Mouse (Mus musculus): Measurements from ENCODE around the gene Tex14. TPM values are rescaled to one million over a fixed set of nuclear protein-coding genes. Genes with fewer than 3 reads are reported as not detected.

Tex14 gene
- total and polyA plus RNA-seq, 2 experiments from 2014 or later = 0.23 to 0.81 TPM

DNA sequence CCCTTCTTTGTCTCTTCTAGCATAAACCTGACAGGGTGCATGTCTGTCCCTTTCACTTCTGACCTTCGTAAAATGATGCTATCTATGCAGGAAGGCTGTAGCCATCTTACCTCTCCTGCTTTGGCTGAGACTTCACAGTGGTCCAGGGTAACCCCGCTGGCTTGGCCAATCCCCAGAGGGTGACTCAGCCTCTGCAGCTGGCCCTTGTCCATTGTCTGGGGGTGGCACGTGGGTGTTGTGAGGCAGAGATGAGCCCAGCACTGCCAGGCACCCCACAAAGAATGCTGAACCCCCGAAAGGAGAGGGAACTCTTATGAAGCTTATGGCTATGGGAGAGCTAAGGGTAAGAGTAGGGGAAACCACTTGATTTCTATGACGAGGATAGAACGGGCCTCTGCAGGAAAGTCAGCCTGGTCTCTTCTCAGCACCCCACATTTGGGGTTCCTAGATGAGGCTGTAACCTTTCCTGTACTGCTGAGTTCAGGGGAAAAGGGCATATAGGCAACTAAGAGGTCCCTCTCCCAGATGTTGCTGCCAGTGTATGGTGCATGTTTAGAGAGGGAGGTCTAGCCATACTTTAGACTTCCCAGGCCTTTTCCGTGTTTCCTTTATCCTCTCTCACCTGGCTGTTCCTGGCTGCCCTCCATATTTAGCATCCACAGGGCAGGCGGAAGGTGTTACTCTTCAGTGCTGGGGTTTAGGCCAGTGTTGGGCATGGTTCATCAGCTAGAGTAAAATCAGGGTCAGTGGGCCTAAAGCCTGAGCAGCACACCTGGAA, 177.3 kb downstream of the Tex14 start:
- no peak for DNase-seq
- Histone ChIP-seq H3K36me3 (ENCODE audit: insufficient read depth) (no peaks in the 10 kb centered on the region), H3K4me2 (ENCODE audit: low read depth) (no peak overlapping the region), H3K4me1 (ENCODE audit: insufficient read depth) (peaks cover 12% of the 10 kb centered on the region; the same call in 1 of the 2 replicates), H3K9me3 (ENCODE audit: low read length) (no peaks in the 10 kb centered on the region), H3K4me3 (ENCODE audit: low read depth, low read length) (no peak overlapping the region), H3K27me3 (ENCODE audit: insufficient read depth, low read length) (no peaks in the 10 kb centered on the region), H3K9ac (no peak overlapping the region), H3K27ac (ENCODE audit: low read depth, low read length) (no peak overlapping the region)
- TF ChIP-seq CTCF (IDR thresholded peaks at IDR 0.05; ENCODE audit: low read depth) = no peak
- no peak for ATAC-seq
- 85% methylated on average over 8 of the region's 8 CpGs for WGBS

DNA sequence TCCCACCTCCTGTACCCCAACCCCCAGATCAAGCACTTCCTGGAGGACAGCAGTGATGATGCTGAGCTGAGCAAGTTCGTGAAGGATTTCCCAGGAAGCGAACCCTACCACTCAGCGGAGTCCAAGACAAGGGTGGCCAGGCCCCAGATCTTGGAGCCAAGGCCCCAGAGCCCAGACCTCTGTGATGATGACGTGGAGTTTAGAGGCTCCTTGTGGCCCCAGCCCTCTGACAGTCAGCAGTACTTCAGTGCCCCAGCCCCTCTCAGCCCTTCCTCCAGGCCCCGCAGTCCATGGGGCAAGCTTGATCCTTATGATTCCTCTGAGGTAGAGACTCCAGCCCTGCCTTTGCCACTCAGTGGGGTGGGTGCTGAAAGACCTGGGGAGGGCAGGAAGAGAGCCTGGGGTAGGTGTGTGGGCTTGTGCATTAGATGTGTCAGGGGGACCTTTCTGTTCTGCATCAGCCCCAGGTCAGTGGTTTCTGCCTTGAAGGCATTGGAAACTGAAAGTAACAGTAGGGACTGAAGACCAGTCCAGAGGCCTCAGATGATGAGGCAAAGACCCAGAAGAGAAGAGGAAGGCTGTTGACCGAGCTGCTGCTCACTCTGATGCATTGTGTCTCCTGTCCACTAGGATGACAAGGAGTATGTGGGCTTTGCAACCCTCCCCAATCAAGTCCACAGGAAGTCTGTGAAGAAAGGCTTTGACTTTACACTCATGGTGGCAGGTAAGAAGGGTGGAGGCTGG, 178.6 kb downstream of the Tex14 start:
- no peak for DNase-seq
- no peak overlapping the region for H3K4me3 ChIP-seq (ENCODE audit: low read depth, low read length)
- H3K9me3 ChIP-seq (ENCODE audit: low read length) = no peaks in the 10 kb centered on the region
- 86% methylated on average over 6 of the region's 6 CpGs for WGBS
- no peak overlapping the region for H3K4me2 ChIP-seq (ENCODE audit: low read depth)
- H3K9ac ChIP-seq = no peak overlapping the region
- no peak for ATAC-seq
- H3K4me1 ChIP-seq (ENCODE audit: insufficient read depth) = 0 out of 2 replicates have a peak, but pooled peaks cover 4% of the 10 kb centered on the region
- H3K27me3 ChIP-seq (ENCODE audit: insufficient read depth, low read length) = no peaks in the 10 kb centered on the region
- no peak overlapping the region for H3K27ac ChIP-seq (ENCODE audit: low read depth, low read length)
- no peaks in the 10 kb centered on the region for H3K36me3 ChIP-seq (ENCODE audit: insufficient read depth)
- no peak for TF ChIP-seq CTCF (IDR thresholded peaks at IDR 0.05; ENCODE audit: low read depth)

DNA sequence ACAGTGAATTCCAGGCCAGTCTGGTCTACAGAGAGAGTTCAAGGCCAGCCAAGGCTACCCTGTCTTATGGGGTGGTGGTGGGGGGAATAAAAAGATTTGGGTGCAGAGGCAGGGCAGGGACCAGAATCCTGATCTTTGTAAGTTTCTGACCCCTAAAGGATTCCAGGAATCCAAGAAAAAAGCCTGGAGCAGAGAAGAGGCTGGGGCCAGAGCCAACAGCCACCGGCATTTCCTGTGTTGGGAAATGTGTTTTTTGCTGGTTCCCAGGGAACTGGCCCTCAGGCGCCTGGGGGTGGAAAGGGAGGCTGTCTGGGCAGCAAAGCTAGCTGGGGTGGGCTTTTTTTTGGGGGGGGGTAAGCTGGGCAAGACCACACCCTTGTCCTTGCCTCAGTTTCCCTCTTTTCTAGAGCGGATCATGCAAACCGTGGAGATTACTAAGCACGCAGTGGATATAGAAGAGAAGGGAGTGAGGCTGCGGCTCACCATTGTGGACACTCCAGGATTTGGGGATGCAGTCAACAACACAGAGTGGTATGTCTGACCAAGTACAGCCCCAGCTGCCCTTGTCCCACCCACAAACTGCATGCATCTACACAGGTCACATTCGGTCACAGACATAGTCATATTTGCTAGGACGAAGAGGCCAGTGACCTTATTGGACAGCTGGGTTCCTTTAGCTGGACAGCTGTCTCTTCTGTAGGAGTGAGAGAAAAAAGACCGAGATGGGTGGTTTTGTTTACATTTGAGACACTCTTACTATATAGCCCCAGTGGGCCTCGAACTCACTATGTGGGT, 180.0 kb downstream of the Tex14 start:
- Histone ChIP-seq H3K9ac (no peak overlapping the region), H3K36me3 (ENCODE audit: insufficient read depth) (0 out of 2 replicates have a peak, but pooled peaks cover 2% of the 10 kb centered on the region), H3K27ac (ENCODE audit: low read depth, low read length) (no peak overlapping the region), H3K4me2 (ENCODE audit: low read depth) (no peak overlapping the region), H3K4me1 (ENCODE audit: insufficient read depth) (no peaks in the 10 kb centered on the region; the same call in 1 of the 2 replicates), H3K27me3 (ENCODE audit: insufficient read depth, low read length) (no peaks in the 10 kb centered on the region), H3K4me3 (ENCODE audit: low read depth, low read length) (no peak overlapping the region), H3K9me3 (ENCODE audit: low read length) (no peaks in the 10 kb centered on the region)
- ATAC-seq (no peak), DNase-seq (no peak)
- no peak for TF ChIP-seq CTCF (IDR thresholded peaks at IDR 0.05; ENCODE audit: low read depth)
- WGBS = 88% methylated on average over 10 of the region's 10 CpGs

DNA sequence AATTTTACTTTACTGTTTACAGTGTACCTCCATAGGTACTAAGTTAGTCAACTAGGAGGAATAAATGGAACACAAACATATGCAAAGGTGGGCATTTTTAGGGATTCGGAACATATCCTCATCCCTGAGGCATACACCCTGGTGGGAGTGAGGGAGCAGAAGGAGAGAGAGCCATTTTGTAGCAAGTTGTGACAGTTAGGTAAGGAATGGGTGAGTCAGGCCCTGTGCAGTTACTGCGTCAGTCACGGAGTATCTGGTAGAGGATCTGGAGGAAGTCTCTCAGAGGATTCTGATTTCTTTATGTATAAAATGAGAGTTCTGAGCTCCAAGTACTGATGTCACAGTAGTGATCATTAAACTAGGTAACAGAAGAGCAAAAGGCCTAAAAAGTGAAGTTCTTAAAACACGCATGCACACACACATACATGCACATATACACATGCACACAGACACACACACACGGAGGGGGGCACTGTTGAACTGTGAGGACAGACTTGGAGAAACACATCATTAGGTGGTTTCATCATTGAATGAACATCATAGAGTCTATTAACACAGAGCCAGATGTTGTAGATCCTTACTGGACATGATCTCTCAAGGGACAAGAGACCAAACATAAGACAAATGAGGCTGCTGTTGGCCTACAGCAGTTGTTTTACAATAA, 182.5 kb downstream of the Tex14 start:
- Histone ChIP-seq H3K36me3 (ENCODE audit: insufficient read depth) (0 out of 2 replicates have a peak, but pooled peaks cover 2% of the 10 kb centered on the region), H3K27ac (ENCODE audit: low read depth, low read length) (no peak overlapping the region), H3K4me2 (ENCODE audit: low read depth) (no peak overlapping the region), H3K4me1 (ENCODE audit: insufficient read depth) (no peaks in the 10 kb centered on the region; the same call in 1 of the 2 replicates), H3K9me3 (ENCODE audit: low read length) (no peaks in the 10 kb centered on the region), H3K27me3 (ENCODE audit: insufficient read depth, low read length) (no peaks in the 10 kb centered on the region), H3K9ac (no peak overlapping the region), H3K4me3 (ENCODE audit: low read depth, low read length) (no peak overlapping the region)
- no peak for TF ChIP-seq CTCF (IDR thresholded peaks at IDR 0.05; ENCODE audit: low read depth)
- 94% methylated on average over 5 of the region's 5 CpGs for WGBS
- ATAC-seq (no peak), DNase-seq (no peak)

DNA sequence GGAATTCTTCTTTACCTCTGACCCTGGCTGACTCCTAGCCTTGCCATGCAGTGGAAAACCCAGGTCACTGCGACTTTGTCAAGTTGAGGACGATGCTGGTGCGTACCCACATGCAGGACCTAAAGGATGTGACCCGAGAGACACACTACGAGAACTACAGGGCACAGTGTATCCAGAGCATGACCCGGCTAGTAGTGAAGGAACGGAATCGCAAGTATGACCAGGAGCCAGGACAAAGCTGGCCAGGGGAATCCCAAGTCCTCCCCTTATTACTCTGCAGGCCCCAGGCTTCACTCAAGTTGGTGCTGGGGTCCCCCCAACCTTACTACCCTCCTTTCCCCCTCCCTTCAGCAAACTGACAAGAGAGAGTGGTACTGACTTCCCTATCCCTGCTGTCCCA, 184.7 kb downstream of the Tex14 start:
- DNase-seq (no peak), ATAC-seq (no peak)
- Histone ChIP-seq H3K4me2 (ENCODE audit: low read depth) (no peak overlapping the region), H3K27me3 (ENCODE audit: insufficient read depth, low read length) (no peaks in the 10 kb centered on the region), H3K27ac (ENCODE audit: low read depth, low read length) (no peak overlapping the region), H3K4me1 (ENCODE audit: insufficient read depth) (peaks cover 10% of the 10 kb centered on the region; the same call in 1 of the 2 replicates), H3K36me3 (ENCODE audit: insufficient read depth) (0 out of 2 replicates have a peak, but pooled peaks cover 2% of the 10 kb centered on the region), H3K9ac (no peak overlapping the region), H3K9me3 (ENCODE audit: low read length) (no peaks in the 10 kb centered on the region), H3K4me3 (ENCODE audit: low read depth, low read length) (no peak overlapping the region)
- no peak for TF ChIP-seq CTCF (IDR thresholded peaks at IDR 0.05; ENCODE audit: low read depth)
- WGBS = 96% methylated on average over 8 of the region's 8 CpGs

- no peaks in the 10 kb centered on the region for H3K27me3 ChIP-seq (ENCODE audit: insufficient read depth, low read length)
Measured at GRCm38 (mm10) chr11:87590841-87591525, 186.1 kb downstream of the Tex14 start.

More at GRCm38 (mm10) chr11:87590841-87591525, 186.1 kb downstream of the Tex14 start:
- peak overlapping the region; percentile 60 for H3K4me2 ChIP-seq (ENCODE audit: low read depth)
- no peak for ATAC-seq
- peaks cover 13% of the 10 kb centered on the region; the same call in 1 of the 2 replicates for H3K4me1 ChIP-seq (ENCODE audit: insufficient read depth)
- H3K27ac ChIP-seq (ENCODE audit: low read depth, low read length) = peak overlapping the region; percentile 85
- TF ChIP-seq CTCF (IDR thresholded peaks at IDR 0.05; ENCODE audit: low read depth) = no peak
- DNase-seq = no peak
- 3% methylated on average over 25 of the region's 25 CpGs for WGBS
- peak overlapping the region; percentile 83 for H3K4me3 ChIP-seq (ENCODE audit: low read depth, low read length)
- H3K9ac ChIP-seq = peak overlapping the region; percentile 65
- H3K9me3 ChIP-seq (ENCODE audit: low read length) = no peaks in the 10 kb centered on the region
- H3K36me3 ChIP-seq (ENCODE audit: insufficient read depth) = 0 out of 2 replicates have a peak, but pooled peaks cover 2% of the 10 kb centered on the region
